Mouse (Mus musculus) adrenal gland, adult (tissue): ENCODE results near the gene Mc3r.

Source experiments
- DNase-seq, 2 experiments: peaks; one replicate each; pipeline ENCODE4 v3.0.0; 2022 to 2023; ENCODE audit warnings: low spot score in 1 of 2; ENCODE audit not compliant: inconsistent age in 2 of 2

Gene Mc3r

GRCm38 (mm10) chr2:172292525-172293405 lies 44.5 kb downstream of the Mc3r start:
- no peak for DNase-seq

DNA sequence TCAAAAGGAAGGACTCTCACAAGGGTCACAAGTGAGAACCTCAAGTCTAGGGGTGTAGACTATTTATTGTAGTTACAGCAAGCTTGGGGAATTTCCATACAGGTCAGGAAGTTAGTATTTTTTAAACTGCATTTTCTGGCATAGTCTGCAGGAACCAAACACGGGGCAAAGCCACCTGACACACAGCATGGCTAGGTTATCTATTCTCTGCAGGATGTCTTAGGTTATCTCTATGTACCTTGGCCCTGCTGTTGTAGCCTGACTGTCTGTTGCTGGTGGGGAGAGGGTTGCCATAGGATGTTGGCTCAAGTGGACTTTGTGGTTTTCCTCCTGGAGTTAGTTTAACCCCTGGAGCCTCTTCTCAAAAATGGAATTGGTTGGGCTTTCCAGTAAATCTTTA lies 49.8 kb downstream of the Mc3r start:
- no peak for DNase-seq

DNA sequence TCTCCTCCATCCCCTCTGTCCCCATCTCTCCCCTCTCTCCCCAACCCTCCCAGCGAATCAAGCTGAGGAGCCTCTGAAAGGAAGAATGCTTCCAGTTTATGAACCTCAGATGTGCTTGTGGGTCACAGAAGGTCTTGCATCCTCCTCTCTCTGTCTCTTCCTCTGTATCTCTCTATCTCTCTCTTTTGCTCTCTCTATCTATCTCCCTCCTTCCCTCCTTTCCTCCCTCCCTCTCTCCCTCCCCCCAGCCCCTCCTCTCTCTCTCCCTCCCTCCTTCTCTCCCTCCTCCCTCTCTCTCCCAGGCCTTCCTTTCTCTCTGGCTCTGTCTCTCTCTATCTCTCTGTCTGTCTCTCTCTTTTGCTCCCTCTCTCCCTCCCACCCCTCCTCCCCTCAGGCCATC lies 50.2 kb downstream of the Mc3r start:
- DNase-seq: no peak

GRCm38 (mm10) chr2:172299126-172299921 lies 51.0 kb downstream of the Mc3r start:
- DNase-seq: no peak
